Mouse (Mus musculus): Measurements from ENCODE around the gene Hcrtr1. TPM values are rescaled to one million over a fixed set of nuclear protein-coding genes. Genes with fewer than 3 reads are reported as not detected.

Hcrtr1 gene
- total RNA-seq, 4 experiments from 2014 or later: 1.4 to 2.0 (median 1.9) TPM

GRCm38 (mm10) chr4:130124110-130124509 is 15.0 kb downstream of the Hcrtr1 start:
- DNase-seq (ENCODE audit: low spot score in 2 of 2): no peak

- no peak for DNase-seq (ENCODE audit: low spot score in 2 of 2)
These were observed 16.1 kb downstream of the Hcrtr1 start for GRCm38 (mm10) chr4:130123020-130123419.

- no peak for DNase-seq (ENCODE audit: low spot score in 2 of 2)
These were observed 17.6 kb downstream of the Hcrtr1 start for GRCm38 (mm10) chr4:130121560-130121959.

- no peak for DNase-seq (ENCODE audit: low spot score in 2 of 2)
These were observed 18.4 kb downstream of the Hcrtr1 start for GRCm38 (mm10) chr4:130120752-130121151.

- DNase-seq (ENCODE audit: low spot score in 2 of 2): no peak
These were observed 26.4 kb downstream of the Hcrtr1 start for GRCm38 (mm10) chr4:130112732-130113131.

GRCm38 (mm10) chr4:130112299-130112698 is 26.9 kb downstream of the Hcrtr1 start:
- DNase-seq (ENCODE audit: low spot score in 2 of 2): no peak

- DNase-seq (ENCODE audit: low spot score in 2 of 2): peak; percentile 35 to 51
These were observed 29.1 kb downstream of the Hcrtr1 start for GRCm38 (mm10) chr4:130110091-130110490.

GRCm38 (mm10) chr4:130109666-130110065 is 29.5 kb downstream of the Hcrtr1 start:
- no peak for DNase-seq (ENCODE audit: low spot score in 2 of 2)

GRCm38 (mm10) chr4:130108929-130109328 is 30.2 kb downstream of the Hcrtr1 start:
- no peak for DNase-seq (ENCODE audit: low spot score in 2 of 2)

GRCm38 (mm10) chr4:130107444-130108131 is 31.6 kb downstream of the Hcrtr1 start:
- peak; percentile 99 to 100 for DNase-seq (ENCODE audit: low spot score in 2 of 2)

GRCm38 (mm10) chr4:130107065-130107443 is 32.1 kb downstream of the Hcrtr1 start:
- no peak for DNase-seq (ENCODE audit: low spot score in 2 of 2)

- no peak for DNase-seq (ENCODE audit: low spot score in 2 of 2)
These were observed 34.6 kb downstream of the Hcrtr1 start for GRCm38 (mm10) chr4:130104584-130104983.

GRCm38 (mm10) chr4:130103632-130104031 is 35.5 kb downstream of the Hcrtr1 start:
- no peak for DNase-seq (ENCODE audit: low spot score in 2 of 2)

GRCm38 (mm10) chr4:130102111-130102651 is 37.0 kb downstream of the Hcrtr1 start, which contains the start of gene Pef1:
Gene Pef1 (plus strand): TSS chr4:130102558.
- DNase-seq (ENCODE audit: low spot score in 2 of 2): no peak

- no peak for DNase-seq (ENCODE audit: low spot score in 2 of 2)
These were observed 38.0 kb downstream of the Hcrtr1 start for GRCm38 (mm10) chr4:130101183-130101582.

- DNase-seq (ENCODE audit: low spot score in 2 of 2): no peak
These were observed 44.0 kb downstream of the Hcrtr1 start for GRCm38 (mm10) chr4:130095137-130095536.

GRCm38 (mm10) chr4:130087293-130087692 is 51.9 kb downstream of the Hcrtr1 start:
- peak; percentile 75 to 99 for DNase-seq (ENCODE audit: low spot score in 2 of 2)

- DNase-seq (ENCODE audit: low spot score in 2 of 2): no peak
These were observed 53.8 kb downstream of the Hcrtr1 start for GRCm38 (mm10) chr4:130085246-130085820.

- peak in 1 of 2 experiments; percentile 44 for DNase-seq (ENCODE audit: low spot score in 2 of 2)
These were observed 54.7 kb downstream of the Hcrtr1 start for GRCm38 (mm10) chr4:130084331-130084945.

GRCm38 (mm10) chr4:130082211-130082610 is 56.9 kb downstream of the Hcrtr1 start:
- no peak for DNase-seq (ENCODE audit: low spot score in 2 of 2)

GRCm38 (mm10) chr4:130081345-130082190 is 57.6 kb downstream of the Hcrtr1 start:
- DNase-seq (ENCODE audit: low spot score in 2 of 2): peak; percentile 48 to 70
